Mouse (Mus musculus) intestine, postnatal 0 days (tissue): ENCODE results near the gene Smim8. TPM values are rescaled to one million over a fixed set of nuclear protein-coding genes. Genes with fewer than 3 reads are reported as not detected.

Experiments used
- ATAC-seq: fragments of 200-750 bp; cut with Nextera tagmentation; 2 replicates; pipeline ENCODE4 v1.8.0; 2017; ENCODE audit warnings: mild to moderate bottlenecking, moderate TSS enrichment, moderate library complexity
- H3K27ac ChIP-seq: fragments of 300-500 bp; sonication (generic); 2 replicates; pipeline ENCODE4 v1.5.1; 2014; ENCODE audit warnings: mild to moderate bottlenecking, low read depth, low read length, moderate library complexity
- H3K27me3 ChIP-seq: fragments of 300-500 bp; sonication (generic); replicated peaks from 2 replicates; pipeline ENCODE4 v1.6.1; 2014; ENCODE audit warnings: low read length, mixed read lengths; ENCODE audit not compliant: control insufficient read depth, insufficient read depth
- H3K36me3 ChIP-seq: fragments of 300-500 bp; sonication (generic); 2 replicates; pipeline ENCODE4 v1.6.1; 2014; ENCODE audit warnings: mild to moderate bottlenecking, moderate library complexity; ENCODE audit not compliant: control insufficient read depth, insufficient read depth
- H3K4me1 ChIP-seq: fragments of 300-500 bp; sonication (generic); replicated peaks from 2 replicates; pipeline ENCODE4 v1.6.1; 2014; ENCODE audit warnings: antibody characterized with exemption, low read length, mixed read lengths; ENCODE audit not compliant: control insufficient read depth, insufficient read depth
- H3K4me2 ChIP-seq: fragments of 300-500 bp; sonication (generic); replicated peaks from 2 replicates; pipeline ENCODE4 v1.6.1; 2014; ENCODE audit warnings: low read depth, mild to moderate bottlenecking, moderate library complexity
- H3K4me3 ChIP-seq: fragments of 300-500 bp; sonication (generic); 2 replicates; pipeline ENCODE4 v1.5.1; 2014; ENCODE audit warnings: low read depth, low read length
- H3K9ac ChIP-seq: fragments of 300-500 bp; sonication (generic); 2 replicates; pipeline ENCODE4 v1.6.1; 2014; ENCODE audit warnings: mild to moderate bottlenecking, low read depth, low read length
- H3K9me3 ChIP-seq: fragments of 300-500 bp; sonication (generic); 2 replicates; pipeline ENCODE4 v1.6.1; 2016; ENCODE audit warnings: mixed run types; ENCODE audit not compliant: control insufficient read depth
- CTCF ChIP-seq: sonication (generic); IDR thresholded peaks from 2 replicates; pipeline ENCODE4 v1.5.1; 2016; ENCODE audit warnings: low read depth, mild to moderate bottlenecking, control low read depth, antibody characterized with exemption, moderate library complexity
- WGBS: fragments of 180-500 bp; shearing (Covaris S2); extraction: QIAGEN DNeasy Blood & Tissue Kit; methylation state at CpG from one replicate; pipeline ENCODE4 v1.1.7; 2014; 5-methylcytosine and 5-hydroxymethylcytosine counted together
- polyA plus RNA-seq: library from polyadenylated mRNA; unstranded; fragments of >200 nt; fragmentation: Nextera tagmentation; extraction: Ambion mirVana; gene quantifications from 2 replicates; pipeline ENCODE4 v1.2.1, GENCODE M21; 2015

Gene Smim8
- polyA plus RNA-seq, 1 experiment from 2014 or later = 60.1 TPM

DNA sequence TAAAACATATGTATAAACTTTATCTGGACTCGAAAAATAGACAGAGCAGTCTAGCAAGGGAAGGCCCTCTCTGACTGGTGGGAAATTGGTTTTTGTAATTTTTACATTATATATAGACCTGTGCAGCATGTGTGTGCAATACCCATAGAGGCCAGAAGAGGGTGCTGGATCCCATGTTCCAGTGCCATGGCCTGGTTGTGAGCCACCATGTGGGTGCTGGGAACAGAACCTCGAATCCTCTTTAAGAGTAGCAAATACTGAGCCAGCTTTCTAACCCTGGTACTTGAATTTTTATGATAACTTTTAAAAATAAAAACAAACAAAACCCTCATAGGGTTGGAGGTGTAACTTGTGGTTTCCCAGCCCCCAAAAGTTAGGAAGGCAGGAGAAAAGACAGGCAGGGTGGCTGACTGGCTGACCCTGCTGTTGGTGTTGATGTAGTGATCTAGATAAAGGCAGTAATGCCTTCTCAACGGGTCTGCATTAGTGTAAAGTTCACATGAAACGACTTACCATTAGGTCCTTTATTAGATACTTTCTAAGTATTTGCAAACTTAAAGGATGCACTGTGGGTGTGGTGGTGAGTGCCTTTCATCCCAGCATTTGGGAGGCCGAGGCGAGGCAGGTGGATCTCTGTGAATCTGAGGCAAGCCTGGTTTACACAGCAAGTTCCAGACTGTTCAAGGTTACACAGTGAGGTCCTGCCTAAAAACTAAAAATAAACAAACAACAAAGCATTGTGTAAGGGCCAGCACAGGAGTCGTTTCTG, 57.9 kb downstream of the Smim8 start:
- H3K4me3 ChIP-seq = no peak overlapping the region
- H3K4me2 ChIP-seq = no peak overlapping the region
- no peak overlapping the region for H3K27ac ChIP-seq
- WGBS = 89% methylated on average over 7 of the region's 7 CpGs
- ATAC-seq = no peak
- no peaks in the 10 kb centered on the region for H3K27me3 ChIP-seq
- no peak overlapping the region for H3K9ac ChIP-seq
- H3K4me1 ChIP-seq = no peaks in the 10 kb centered on the region
- no peaks in the 10 kb centered on the region for H3K9me3 ChIP-seq
- TF ChIP-seq CTCF = no peak
- no peaks in the 10 kb centered on the region for H3K36me3 ChIP-seq

DNA sequence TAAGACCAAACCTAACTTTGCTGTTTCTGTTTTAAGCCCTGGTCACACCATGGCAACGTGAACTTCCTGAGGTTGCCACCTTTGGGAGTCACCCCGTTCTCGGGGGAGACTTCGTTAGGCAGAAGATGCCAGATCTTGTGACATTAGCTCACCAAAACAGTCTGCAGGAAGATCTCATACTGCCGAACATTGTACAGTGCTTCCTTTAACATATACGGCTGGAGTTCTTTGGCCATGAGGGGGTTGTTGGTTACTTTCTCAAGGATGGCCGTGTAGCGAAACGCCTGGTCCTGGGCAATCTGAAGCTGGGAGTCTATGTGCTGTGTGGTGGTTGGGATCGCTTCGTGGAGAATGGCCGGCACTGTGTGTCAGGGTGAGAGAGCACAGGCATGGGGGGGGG, 58.8 kb downstream of the Smim8 start:
- no peak for ATAC-seq

More for the DNA sequence above, 58.8 kb downstream of the Smim8 start:
- Histone ChIP-seq H3K9me3 (no peaks in the 10 kb centered on the region), H3K9ac (no peak overlapping the region), H3K4me3 (no peak overlapping the region), H3K27ac (no peak overlapping the region), H3K4me1 (no peaks in the 10 kb centered on the region), H3K36me3 (no peaks in the 10 kb centered on the region), H3K27me3 (no peaks in the 10 kb centered on the region), H3K4me2 (no peak overlapping the region)
- no peak for TF ChIP-seq CTCF
- WGBS = 97% methylated on average over 12 of the region's 12 CpGs

Other genes with a start within 250 kb of the Smim8 start
- 32.2 and 36.6 TPM in 2 replicates for gene Akirin2, start 227.5 kb downstream of the Smim8 start, polyA plus RNA-seq
- 28.3 and 30.5 TPM in 2 replicates for gene Orc3, start 163.5 kb downstream of the Smim8 start, polyA plus RNA-seq
- 27.4 and 31.1 TPM in 2 replicates for gene Rars2, start 163.5 kb downstream of the Smim8 start, polyA plus RNA-seq
- 25.2 and 27.0 TPM in 2 replicates for gene Slc35a1, start 91.0 kb downstream of the Smim8 start, polyA plus RNA-seq
- gene Cfap206, start 48.2 kb downstream of the Smim8 start, polyA plus RNA-seq = 0.17 TPM in 1 of 2 replicates, not detected in the other
- gene Gm136, start 22.2 kb downstream of the Smim8 start, polyA plus RNA-seq = not detected in 2 replicates
- gene Zfp292, start 104.5 kb upstream of the Smim8 start, polyA plus RNA-seq = 8.0 and 8.7 TPM in 2 replicates
- not detected in 2 replicates for gene Cga, start 115.4 kb upstream of the Smim8 start, polyA plus RNA-seq